In the genomic region with DNA sequence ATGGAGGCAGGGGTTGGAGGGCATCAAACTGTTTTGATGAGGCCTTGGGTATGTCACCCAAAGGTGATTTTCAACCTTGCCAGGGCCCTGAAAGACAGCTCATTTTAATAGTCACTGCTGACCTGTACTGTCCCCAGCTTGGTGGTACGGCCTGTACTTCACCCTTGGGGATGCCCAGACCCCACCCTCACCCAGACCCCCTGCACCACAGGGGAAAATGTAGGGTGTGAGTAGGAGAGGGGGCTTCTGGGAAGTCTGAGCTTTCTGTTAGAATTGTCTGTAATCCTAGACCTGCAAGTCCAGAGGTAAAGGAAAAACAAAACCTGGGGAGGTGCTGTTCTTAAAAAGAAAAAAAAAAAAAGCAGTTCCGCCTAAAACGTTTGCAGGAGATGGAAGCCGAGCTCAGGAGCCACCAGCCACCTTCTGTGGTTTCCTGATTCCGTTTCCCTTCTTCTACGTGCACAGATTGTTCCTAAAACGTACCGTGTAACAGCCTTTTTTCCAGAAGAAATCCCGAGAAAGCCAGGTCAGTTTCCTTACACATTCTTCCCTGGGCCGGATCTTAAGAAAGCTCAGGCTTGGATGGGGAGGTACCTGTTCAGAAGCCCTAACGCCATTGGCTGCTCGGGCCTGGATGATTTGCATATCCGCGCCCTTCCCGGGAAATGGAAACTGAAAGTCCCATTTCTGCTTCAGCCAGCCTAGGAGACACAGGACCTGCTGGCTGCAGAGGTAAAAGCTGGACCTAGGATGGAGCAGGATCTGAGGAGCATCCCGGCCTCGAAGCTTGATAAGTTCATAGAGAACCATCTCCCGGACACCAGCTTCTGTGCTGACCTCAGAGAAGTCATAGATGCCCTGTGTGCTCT, we compare ENCODE assay signal across 8 mouse cellular contexts. TPM values are rescaled to one million over a fixed set of nuclear protein-coding genes. Genes with fewer than 3 reads are reported as not detected.
DNase-seq lines count a peak whose midpoint lies in the region; ATAC-seq and TF ChIP-seq lines count a peak whose summit lies in the region.

A gene (minus strand): TSS at position 564 of the 869 bp plus-strand sequence.

- H3K9me3 ChIP-seq in hindbrain, embryonic 10.5 days: no peaks in the 10 kb centered on the region
- no peaks in the 10 kb centered on the region for H3K9me3 ChIP-seq in lung, postnatal 0 days (ENCODE audit: low read length)

- H3K9ac ChIP-seq in lung, postnatal 0 days (replicated peaks; ENCODE audit: low read depth): peak within 1 kb of the TSS; percentile 60

- H3K4me1 ChIP-seq in hindbrain, embryonic 10.5 days (replicated peaks): peaks cover 13% of the 10 kb centered on the region
- H3K4me1 ChIP-seq in lung, postnatal 0 days (ENCODE audit: insufficient read depth, low read depth, low read length): peaks cover 6% of the 10 kb centered on the region; the same call in 1 of the 2 replicates

- H3K4me3 ChIP-seq in hindbrain, embryonic 10.5 days: peak within 1 kb of the TSS; percentile 41
- H3K4me3 ChIP-seq in lung, postnatal 0 days (ENCODE audit: low read depth, low read length): peak within 1 kb of the TSS; percentile 59

- peak within 1 kb of the TSS; percentile 67 for H3K4me2 ChIP-seq in lung, postnatal 0 days (replicated peaks; ENCODE audit: low read depth, low read length)

- peak; percentile 95 for DNase-seq in MN1 (ENCODE audit: low spot score)
- DNase-seq in cerebellum, adult 8-10 months: peak; percentile 73
- peak; percentile 73 for DNase-seq in hindbrain, embryonic 10.5 days (ENCODE audit: low spot score)
- DNase-seq in layer of hippocampus, adult 9-11 months: peak; percentile 74
- peak; percentile 96 for DNase-seq in lung, postnatal 0 days (ENCODE audit: low spot score)
- DNase-seq in ovary, postnatal 14 days (ENCODE audit: low spot score): peak; percentile 72
- DNase-seq in thymus, postnatal 14 days: peak; percentile 81

- no peaks in the 10 kb centered on the region for H3K27me3 ChIP-seq in hindbrain, embryonic 10.5 days (ENCODE audit: insufficient read depth, poor library complexity, severe bottlenecking)
- no peaks in the 10 kb centered on the region for H3K27me3 ChIP-seq in lung, postnatal 0 days (replicated peaks; ENCODE audit: insufficient read depth, low read length)

- no peak for TF ChIP-seq EP300 in lung, postnatal 0 days (IDR thresholded peaks at IDR 0.05)

- no peak for TF ChIP-seq CTCF in lung, postnatal 0 days (IDR thresholded peaks at IDR 0.05)

- ATAC-seq in frontal cortex, adult (ENCODE audit: low TSS enrichment): peak; percentile 100
- peak; percentile 98 for ATAC-seq in lung, postnatal 0 days

- WGBS in hindbrain, embryonic 10.5 days: 7% methylated on average over 18 of the region's 18 CpGs
- 5% methylated on average over 18 of the region's 18 CpGs for WGBS in lung, postnatal 0 days

- H3K36me3 ChIP-seq in hindbrain, embryonic 10.5 days: no peaks in the 10 kb centered on the region
- H3K36me3 ChIP-seq in lung, postnatal 0 days (ENCODE audit: insufficient read depth, low read length): no peaks in the 10 kb centered on the region

- peak within 1 kb of the TSS; percentile 57 for H3K27ac ChIP-seq in hindbrain, embryonic 10.5 days
- H3K27ac ChIP-seq in lung, postnatal 0 days (ENCODE audit: low read length): peak within 1 kb of the TSS; percentile 76

RNA-seq across cellular contexts. Expression of the gene that starts here (rescaled TPM):
- polyA plus RNA-seq in hindbrain, embryonic 10.5 days (2016; fragmentation: Nextera tagmentation; extraction: Ambion mirVana): 0.25 and 0.41 TPM in 2 replicates
- polyA plus RNA-seq in lung, postnatal 0 days (2015; fragmentation: Nextera tagmentation; extraction: Ambion mirVana): 1.5 and 1.7 TPM in 2 replicates

Comparison
In these comparisons a context has a peak if more than half of its experiments do, and no peak if none do; other contexts are left out.
1. Peak in every context shown above with its lines: DNase-seq, ATAC-seq, H3K4me3 ChIP-seq and H3K27ac ChIP-seq.
2. Peak in DNase-seq, H3K4me3 ChIP-seq and H3K27ac ChIP-seq in hindbrain, embryonic 10.5 days; RNA of the gene not detected or under 1 TPM.